Mouse (Mus musculus) midbrain, embryonic 11.5 days (tissue): ENCODE results near the gene Gm10447. TPM values are rescaled to one million over a fixed set of nuclear protein-coding genes. Genes with fewer than 3 reads are reported as not detected.

Experiments used
- microRNA-seq: library from miRNA; unstranded; fragments of <30 nt; microRNA quantifications from one replicate; pipeline ENCODE4, GENCODE M21; 2017
- polyA plus RNA-seq: library from polyadenylated mRNA; unstranded; fragments of >200 nt; fragmentation: Nextera tagmentation; extraction: Ambion mirVana; gene quantifications from 2 replicates; pipeline ENCODE4 v1.2.1, GENCODE M21; 2014

Gene Gm10447
- polyA plus RNA-seq, 1 experiment from 2014 or later: not detected

Small RNAs within 50 kb of the gene (microRNA-seq; reads per million reads assigned to microRNA genes)
- not detected for gene Mir6920

Other genes with a start within 250 kb of the Gm10447 start
- gene Hspa4, start 156.7 kb downstream of the Gm10447 start, polyA plus RNA-seq: 111 and 117 TPM in 2 replicates
- gene Zcchc10, start 132.4 kb downstream of the Gm10447 start, polyA plus RNA-seq: 26.9 and 27.3 TPM in 2 replicates
- gene Aff4, start 106.3 kb downstream of the Gm10447 start, polyA plus RNA-seq: 43.5 and 43.7 TPM in 2 replicates
- 0.66 TPM in 1 of 2 replicates, not detected in the other for gene Leap2, start 33.9 kb downstream of the Gm10447 start, polyA plus RNA-seq
- 590 and 635 TPM in 2 replicates for gene Uqcrq, start 26.3 kb downstream of the Gm10447 start, polyA plus RNA-seq
- gene Gdf9, start 26.1 kb downstream of the Gm10447 start, polyA plus RNA-seq: 2.3 and 3.6 TPM in 2 replicates
- 1.6 and 1.9 TPM in 2 replicates for gene Shroom1, start 95 bp upstream of the Gm10447 start, polyA plus RNA-seq
- not detected in 2 replicates for gene Gm9837, start 13.4 kb upstream of the Gm10447 start, polyA plus RNA-seq
- gene Gm9945, start 23.1 kb upstream of the Gm10447 start, polyA plus RNA-seq: 0.15 TPM in 1 of 2 replicates, not detected in the other
- 0.05 and 0.15 TPM in 2 replicates for gene Sowaha, start 23.2 kb upstream of the Gm10447 start, polyA plus RNA-seq
- 11.6 and 14.9 TPM in 2 replicates for gene Sept8, start 62.1 kb upstream of the Gm10447 start, polyA plus RNA-seq
- 87.9 and 96.4 TPM in 2 replicates for gene Kif3a, start 110.3 kb upstream of the Gm10447 start, polyA plus RNA-seq
- 1.7 and 3.1 TPM in 2 replicates for gene Il4, start 161.6 kb upstream of the Gm10447 start, polyA plus RNA-seq
- gene Il13, start 177.6 kb upstream of the Gm10447 start, polyA plus RNA-seq: not detected in 2 replicates